Mouse (Mus musculus) hindbrain, embryonic 13.5 days (tissue): ENCODE data around the gene Sh2d1a. TPM values are rescaled to one million over a fixed set of nuclear protein-coding genes. Genes with fewer than 3 reads are reported as not detected.

Experiments used
- ATAC-seq: fragments of 200-750 bp; cut with Nextera tagmentation; 2 replicates; pipeline ENCODE4 v1.8.0; 2017; ENCODE audit warnings: moderate TSS enrichment; ENCODE audit not compliant: low FRiP score
- H3K27ac ChIP-seq: fragments of 300-500 bp; sonication (generic); 2 replicates; pipeline ENCODE4 v1.5.1; 2015; ENCODE audit warnings: inconsistent platforms, mild to moderate bottlenecking, moderate library complexity
- H3K27me3 ChIP-seq: fragments of 300-500 bp; sonication (generic); 2 replicates; pipeline ENCODE4 v1.6.1; 2015; ENCODE audit warnings: mild to moderate bottlenecking, inconsistent platforms
- H3K36me3 ChIP-seq: fragments of 300-500 bp; sonication (generic); 2 replicates; pipeline ENCODE4 v1.6.1; 2015; ENCODE audit warnings: mild to moderate bottlenecking, inconsistent platforms
- H3K4me1 ChIP-seq: fragments of 300-500 bp; sonication (generic); replicated peaks from 2 replicates; pipeline ENCODE4 v1.6.1; 2015; ENCODE audit warnings: inconsistent platforms
- H3K4me2 ChIP-seq: fragments of 300-500 bp; sonication (generic); 2 replicates; pipeline ENCODE4 v1.6.1; 2015; ENCODE audit warnings: inconsistent platforms, mild to moderate bottlenecking, moderate library complexity
- H3K4me3 ChIP-seq: fragments of 300-500 bp; sonication (generic); 2 replicates; pipeline ENCODE4 v1.5.1; 2015; ENCODE audit warnings: mild to moderate bottlenecking, inconsistent platforms
- H3K9ac ChIP-seq: fragments of 300-500 bp; sonication (generic); 2 replicates; pipeline ENCODE4 v1.6.1; 2015; ENCODE audit warnings: mild to moderate bottlenecking, inconsistent platforms
- H3K9me3 ChIP-seq: fragments of 300-500 bp; sonication (generic); 2 replicates; pipeline ENCODE4 v1.6.1; 2016; ENCODE audit warnings: inconsistent platforms
- WGBS: fragments of 180-500 bp; shearing (Covaris S2); methylation state at CpG from one replicate; pipeline ENCODE4 v1.1.7; 2015; 5-methylcytosine and 5-hydroxymethylcytosine counted together
- polyA plus RNA-seq: library from polyadenylated mRNA; unstranded; fragments of >200 nt; fragmentation: Nextera tagmentation; extraction: Ambion mirVana; gene quantifications from 2 replicates; pipeline ENCODE4 v1.2.1, GENCODE M21; 2015

The Sh2d1a gene
- 3.2 and 3.7 TPM in 2 replicates for polyA plus RNA-seq

GRCm38 (mm10) chrX:42502291-42503043 lies at the start of gene Sh2d1a:
TSS of gene Sh2d1a (plus strand) at chrX:42502453.
- H3K9me3 ChIP-seq = no peaks in the 10 kb centered on the region
- H3K9ac ChIP-seq = no peak within 1 kb of the TSS
- H3K36me3 ChIP-seq = no peaks in the 10 kb centered on the region
- H3K4me2 ChIP-seq = no peak within 1 kb of the TSS
- H3K27ac ChIP-seq = no peak within 1 kb of the TSS
- H3K4me1 ChIP-seq = no peaks in the 10 kb centered on the region
- 71% methylated on average over 13 of the region's 13 CpGs for WGBS
- ATAC-seq = no peak
- no peak within 1 kb of the TSS for H3K4me3 ChIP-seq
- no peaks in the 10 kb centered on the region for H3K27me3 ChIP-seq

GRCm38 (mm10) chrX:42453001-42453400 lies 49.3 kb upstream of the Sh2d1a start:
- WGBS = 94% methylated on average over 1 of the region's 1 CpGs
- Histone ChIP-seq H3K4me2 (no peak overlapping the region), H3K9ac (no peak overlapping the region), H3K9me3 (no peaks in the 10 kb centered on the region), H3K36me3 (no peaks in the 10 kb centered on the region), H3K27ac (no peak overlapping the region), H3K4me3 (no peak overlapping the region), H3K27me3 (no peaks in the 10 kb centered on the region), H3K4me1 (no peaks in the 10 kb centered on the region)
- ATAC-seq = no peak

GRCm38 (mm10) chrX:42454533-42454932 lies 47.7 kb upstream of the Sh2d1a start:
- no peak overlapping the region for H3K4me2 ChIP-seq
- no peaks in the 10 kb centered on the region for H3K9me3 ChIP-seq
- H3K9ac ChIP-seq = no peak overlapping the region
- H3K4me3 ChIP-seq = no peak overlapping the region
- no peaks in the 10 kb centered on the region for H3K36me3 ChIP-seq
- WGBS = 80% methylated on average over 7 of the region's 7 CpGs
- no peaks in the 10 kb centered on the region for H3K27me3 ChIP-seq
- H3K4me1 ChIP-seq = no peaks in the 10 kb centered on the region
- no peak for ATAC-seq
- H3K27ac ChIP-seq = no peak overlapping the region

- 92% methylated on average over 16 of the region's 16 CpGs for WGBS
- Histone ChIP-seq H3K27ac (no peak within 1 kb of the TSS), H3K9ac (no peak within 1 kb of the TSS), H3K9me3 (no peaks in the 10 kb centered on the region), H3K4me1 (no peaks in the 10 kb centered on the region), H3K36me3 (no peaks in the 10 kb centered on the region), H3K27me3 (no peaks in the 10 kb centered on the region), H3K4me3 (no peak within 1 kb of the TSS), H3K4me2 (no peak within 1 kb of the TSS)
- ATAC-seq = no peak
Observed at GRCm38 (mm10) chrX:42489446-42489845, 12.8 kb upstream of the Sh2d1a start, which contains the start of gene Tex13c2. TSS of gene Tex13c2 (plus strand) at chrX:42489691.

GRCm38 (mm10) chrX:42490336-42490735 lies 11.9 kb upstream of the Sh2d1a start:
- Histone ChIP-seq H3K9me3 (no peaks in the 10 kb centered on the region), H3K36me3 (no peaks in the 10 kb centered on the region), H3K4me1 (no peaks in the 10 kb centered on the region), H3K27me3 (no peaks in the 10 kb centered on the region), H3K9ac (no peak overlapping the region), H3K4me3 (no peak overlapping the region), H3K4me2 (no peak overlapping the region), H3K27ac (no peak overlapping the region)
- ATAC-seq = no peak
- 96% methylated on average over 8 of the region's 8 CpGs for WGBS

- Histone ChIP-seq H3K9me3 (no peaks in the 10 kb centered on the region), H3K27ac (no peak overlapping the region), H3K4me1 (no peaks in the 10 kb centered on the region), H3K4me2 (no peak overlapping the region), H3K4me3 (no peak overlapping the region), H3K27me3 (no peaks in the 10 kb centered on the region), H3K9ac (no peak overlapping the region), H3K36me3 (no peaks in the 10 kb centered on the region)
- ATAC-seq = no peak
Observed at GRCm38 (mm10) chrX:42500538-42500937, 1.7 kb upstream of the Sh2d1a start.

GRCm38 (mm10) chrX:42511105-42511504 lies 8.9 kb downstream of the Sh2d1a start:
- no peaks in the 10 kb centered on the region for H3K27me3 ChIP-seq
- H3K36me3 ChIP-seq = no peaks in the 10 kb centered on the region
- no peaks in the 10 kb centered on the region for H3K4me1 ChIP-seq
- no peaks in the 10 kb centered on the region for H3K9me3 ChIP-seq
- ATAC-seq = no peak
- no peak overlapping the region for H3K27ac ChIP-seq
- H3K9ac ChIP-seq = no peak overlapping the region
- no peak overlapping the region for H3K4me2 ChIP-seq
- 90% methylated on average over 2 of the region's 2 CpGs for WGBS
- H3K4me3 ChIP-seq = no peak overlapping the region

GRCm38 (mm10) chrX:42512567-42512966 lies 10.3 kb downstream of the Sh2d1a start:
- H3K27ac ChIP-seq = no peak overlapping the region
- H3K27me3 ChIP-seq = no peaks in the 10 kb centered on the region
- H3K36me3 ChIP-seq = no peaks in the 10 kb centered on the region
- H3K4me2 ChIP-seq = no peak overlapping the region
- no peak overlapping the region for H3K9ac ChIP-seq
- no peak for ATAC-seq
- H3K9me3 ChIP-seq = no peaks in the 10 kb centered on the region
- no peaks in the 10 kb centered on the region for H3K4me1 ChIP-seq
- H3K4me3 ChIP-seq = no peak overlapping the region

- no peak for ATAC-seq
- Histone ChIP-seq H3K4me3 (no peak overlapping the region), H3K27ac (no peak overlapping the region), H3K4me2 (no peak overlapping the region), H3K36me3 (no peaks in the 10 kb centered on the region), H3K9ac (no peak overlapping the region), H3K27me3 (no peaks in the 10 kb centered on the region), H3K9me3 (no peaks in the 10 kb centered on the region), H3K4me1 (no peaks in the 10 kb centered on the region)
- 81% methylated on average over 2 of the region's 2 CpGs for WGBS
Observed at GRCm38 (mm10) chrX:42522868-42523267, 20.6 kb downstream of the Sh2d1a start.

GRCm38 (mm10) chrX:42530703-42531102 lies 28.4 kb downstream of the Sh2d1a start:
- ATAC-seq = no peak
- Histone ChIP-seq H3K9me3 (no peaks in the 10 kb centered on the region), H3K4me2 (no peak overlapping the region), H3K36me3 (no peaks in the 10 kb centered on the region), H3K27ac (no peak overlapping the region), H3K4me3 (no peak overlapping the region), H3K4me1 (no peaks in the 10 kb centered on the region), H3K27me3 (no peaks in the 10 kb centered on the region), H3K9ac (no peak overlapping the region)
- 48% methylated on average over 4 of the region's 4 CpGs for WGBS

GRCm38 (mm10) chrX:42540030-42540755 lies 37.9 kb downstream of the Sh2d1a start:
- no peaks in the 10 kb centered on the region for H3K27me3 ChIP-seq
- no peak overlapping the region for H3K27ac ChIP-seq
- no peak overlapping the region for H3K9ac ChIP-seq
- no peaks in the 10 kb centered on the region for H3K36me3 ChIP-seq
- H3K4me1 ChIP-seq = no peaks in the 10 kb centered on the region
- 31% methylated on average over 3 of the region's 3 CpGs for WGBS
- H3K4me3 ChIP-seq = no peak overlapping the region
- peak; percentile 66; the same call in 1 of the 2 replicates for ATAC-seq
- H3K4me2 ChIP-seq = peak overlapping the region; percentile 25; the same call in 1 of the 2 replicates
- no peaks in the 10 kb centered on the region for H3K9me3 ChIP-seq

GRCm38 (mm10) chrX:42540756-42541053 lies 38.5 kb downstream of the Sh2d1a start:
- no peaks in the 10 kb centered on the region for H3K27me3 ChIP-seq
- H3K36me3 ChIP-seq = no peaks in the 10 kb centered on the region
- H3K4me2 ChIP-seq = peak overlapping the region; percentile 25; the same call in 1 of the 2 replicates
- no peak overlapping the region for H3K9ac ChIP-seq
- H3K4me1 ChIP-seq = no peaks in the 10 kb centered on the region
- 0 out of 2 replicates have a peak, but pooled peaks have one; percentile 17 for ATAC-seq
- H3K27ac ChIP-seq = no peak overlapping the region
- H3K9me3 ChIP-seq = no peaks in the 10 kb centered on the region
- no peak overlapping the region for H3K4me3 ChIP-seq
- 36% methylated on average over 5 of the region's 5 CpGs for WGBS

- no peak overlapping the region for H3K4me2 ChIP-seq
Observed at GRCm38 (mm10) chrX:42545076-42545475, 42.8 kb downstream of the Sh2d1a start.

More at GRCm38 (mm10) chrX:42545076-42545475, 42.8 kb downstream of the Sh2d1a start:
- Histone ChIP-seq H3K4me1 (no peaks in the 10 kb centered on the region), H3K27me3 (no peaks in the 10 kb centered on the region), H3K9ac (no peak overlapping the region), H3K4me3 (no peak overlapping the region), H3K27ac (no peak overlapping the region), H3K9me3 (no peaks in the 10 kb centered on the region), H3K36me3 (no peaks in the 10 kb centered on the region)
- no peak for ATAC-seq
- WGBS = 100% methylated on average over 1 of the region's 1 CpGs
